Mouse (Mus musculus) kidney, adult 10 weeks (tissue): ENCODE data around the gene Add2. TPM values are rescaled to one million over a fixed set of nuclear protein-coding genes. Genes with fewer than 3 reads are reported as not detected.

Experiments
- polyA plus RNA-seq: library from polyadenylated mRNA; stranded (reverse); fragments of 350-450 nt; fragmentation: Illumina TruSeq; extraction: RNeasy Lipid Tissue Mini Kit (QIAGEN cat#74804); gene quantifications from one replicate; pipeline ENCODE4 v1.2.3, GENCODE M21; 2014; ENCODE audit warnings: low read depth, low replicate concordance

Gene Add2
- 0.28 TPM for polyA plus RNA-seq

GRCm38 (mm10) chr6:86028601-86029322, at the start of gene Add2:
Gene Add2 (plus strand): TSS chr6:86028681.

GRCm38 (mm10) chr6:86015871-86016270, 12.6 kb upstream of the Add2 start, which contains the start of gene Figla:
Gene Figla (plus strand): TSS chr6:86016171.

Other genes with a start within 250 kb of the Add2 start
- 27.1 TPM for gene Nat8f6, start 207.7 kb upstream of the Add2 start, polyA plus RNA-seq
- gene Nat8f5, start 207.7 kb upstream of the Add2 start, polyA plus RNA-seq, result 4.9 TPM
- 17.2 TPM for gene Nat8, start 196.6 kb upstream of the Add2 start, polyA plus RNA-seq
- 19.5 TPM for gene Nat8f2, start 159.5 kb upstream of the Add2 start, polyA plus RNA-seq
- gene Nat8f4, start 123.8 kb upstream of the Add2 start, polyA plus RNA-seq, result 8.9 TPM
- gene Tprkb, start 116.8 kb upstream of the Add2 start, polyA plus RNA-seq, result 305 TPM
- 35.5 TPM for gene Nat8f1, start 113.0 kb upstream of the Add2 start, polyA plus RNA-seq
- gene Dusp11, start 67.0 kb upstream of the Add2 start, polyA plus RNA-seq, result 146 TPM
- not detected for gene Figla, start 12.5 kb upstream of the Add2 start, polyA plus RNA-seq
- 2.3 TPM for gene Tgfa, start 166.5 kb downstream of the Add2 start, polyA plus RNA-seq